Mouse (Mus musculus) hindbrain, embryonic 16.5 days (tissue): Measurements from ENCODE around the gene Ptger4. TPM values are rescaled to one million over a fixed set of nuclear protein-coding genes. Genes with fewer than 3 reads are reported as not detected.

Source experiments
- ATAC-seq: fragments of 200-750 bp; cut with Nextera tagmentation; 2 replicates; pipeline ENCODE4 v1.8.0; 2017; ENCODE audit warnings: moderate TSS enrichment, moderate library complexity
- H3K27ac ChIP-seq: fragments of 300-500 bp; sonication (generic); 2 replicates; pipeline ENCODE4 v1.5.1; 2014; ENCODE audit warnings: low read depth, mild to moderate bottlenecking, control low read depth, low read length, moderate library complexity
- H3K27me3 ChIP-seq: fragments of 300-500 bp; sonication (generic); replicated peaks from 2 replicates; pipeline ENCODE4 v1.6.1; 2014; ENCODE audit warnings: low read length; ENCODE audit not compliant: control insufficient read depth, insufficient read depth
- H3K36me3 ChIP-seq: fragments of 300-500 bp; sonication (generic); 2 replicates; pipeline ENCODE4 v1.6.1; 2014; ENCODE audit warnings: mild to moderate bottlenecking, low read length, moderate library complexity, mixed read lengths; ENCODE audit not compliant: control insufficient read depth, insufficient read depth
- H3K4me1 ChIP-seq: fragments of 300-500 bp; sonication (generic); 2 replicates; pipeline ENCODE4 v1.6.1; 2014; ENCODE audit warnings: low read depth, low read length; ENCODE audit not compliant: control insufficient read depth, insufficient read depth
- H3K4me2 ChIP-seq: fragments of 300-500 bp; sonication (generic); 2 replicates; pipeline ENCODE4 v1.6.1; 2014; ENCODE audit warnings: mild to moderate bottlenecking, low read length, control low read depth, moderate library complexity
- H3K4me3 ChIP-seq: fragments of 300-500 bp; sonication (generic); 2 replicates; pipeline ENCODE4 v1.5.1; 2014; ENCODE audit warnings: mild to moderate bottlenecking, low read length, control low read depth, moderate library complexity
- H3K9ac ChIP-seq: fragments of 300-500 bp; sonication (generic); 2 replicates; pipeline ENCODE4 v1.6.1; 2014; ENCODE audit warnings: low read depth, mild to moderate bottlenecking, control low read depth, low read length, moderate library complexity
- H3K9me3 ChIP-seq: fragments of 300-500 bp; sonication (generic); 2 replicates; pipeline ENCODE4 v1.6.1; 2014; ENCODE audit warnings: mild to moderate bottlenecking, low read length, moderate library complexity; ENCODE audit not compliant: control insufficient read depth
- WGBS: fragments of 180-500 bp; shearing (Covaris S2); extraction: QIAGEN DNeasy Blood & Tissue Kit; methylation state at CpG from one replicate; pipeline ENCODE4 v1.1.7; 2014; 5-methylcytosine and 5-hydroxymethylcytosine counted together
- polyA plus RNA-seq: library from polyadenylated mRNA; unstranded; fragments of >200 nt; fragmentation: Nextera tagmentation; extraction: Ambion mirVana; gene quantifications from 2 replicates; pipeline ENCODE4 v1.2.1, GENCODE M21; 2015

The Ptger4 gene
- polyA plus RNA-seq, 1 experiment from 2014 or later = 3.9 TPM

GRCm38 (mm10) chr15:5157386-5157785 is 86.6 kb downstream of the Ptger4 start:
- no peak for ATAC-seq
- 52% methylated on average over 1 of the region's 1 CpGs for WGBS

More at GRCm38 (mm10) chr15:5157386-5157785, 86.6 kb downstream of the Ptger4 start:
- no peak overlapping the region for H3K27ac ChIP-seq
- H3K9ac ChIP-seq = no peak overlapping the region
- H3K4me1 ChIP-seq = peaks cover 4% of the 10 kb centered on the region
- H3K4me2 ChIP-seq = no peak overlapping the region
- H3K4me3 ChIP-seq = no peak overlapping the region
- H3K9me3 ChIP-seq = no peaks in the 10 kb centered on the region
- no peaks in the 10 kb centered on the region for H3K27me3 ChIP-seq
- H3K36me3 ChIP-seq = no peaks in the 10 kb centered on the region

Other genes with a start within 250 kb of the Ptger4 start
- 0.11 and 0.12 TPM in 2 replicates for gene C7, start 180.4 kb downstream of the Ptger4 start, polyA plus RNA-seq
- gene Card6, start 135.6 kb downstream of the Ptger4 start, polyA plus RNA-seq = 0.42 and 0.56 TPM in 2 replicates
- gene Rpl37, start 127.5 kb downstream of the Ptger4 start, polyA plus RNA-seq = 243 and 252 TPM in 2 replicates
- gene Prkaa1, start 100.3 kb downstream of the Ptger4 start, polyA plus RNA-seq = 14.4 and 14.9 TPM in 2 replicates
- 52.5 and 54.3 TPM in 2 replicates for gene Ttc33, start 58.7 kb downstream of the Ptger4 start, polyA plus RNA-seq